Mouse (Mus musculus): ENCODE data around the gene Cyp4b1. TPM values are rescaled to one million over a fixed set of nuclear protein-coding genes. Genes with fewer than 3 reads are reported as not detected.

Gene Cyp4b1
- total RNA-seq, 2 experiments from 2014 or later = 1.6 to 2.5 TPM

Other genes starting within 250 kb of the Cyp4b1 start
- not detected for gene Cyp4a12b, start 236.1 kb downstream of the Cyp4b1 start, total RNA-seq (2021)
- gene Cyp4a30b, start 195.1 kb downstream of the Cyp4b1 start, total RNA-seq (2021) = not detected
- not detected for gene Cyp4a14, start 151.6 kb downstream of the Cyp4b1 start, total RNA-seq (2021)
- gene Cyp4a10, start 129.5 kb downstream of the Cyp4b1 start, total RNA-seq (2021) = not detected
- not detected for gene Cyp4a31, start 84.1 kb downstream of the Cyp4b1 start, total RNA-seq (2021)
- gene Cyp4a32, start 46.8 kb downstream of the Cyp4b1 start, total RNA-seq (2021) = not detected
- 10 to 100 TPM; 44.8 to 46.6 TPM for gene Efcab14, start 90.0 kb upstream of the Cyp4b1 start, total RNA-seq (2021)
- gene Tex38, start 133.3 kb upstream of the Cyp4b1 start, total RNA-seq (2021) = not detected
- gene Atpaf1, start 137.1 kb upstream of the Cyp4b1 start, total RNA-seq (2021) = 10 to 100 TPM; 35.2 to 37.8 TPM
- 1 to 10 TPM; 3.9 TPM for gene Mob3c, start 180.4 kb upstream of the Cyp4b1 start, total RNA-seq (2021)
- gene Mknk1, start 191.5 kb upstream of the Cyp4b1 start, total RNA-seq (2021) = 10 to 100 TPM; 42.8 to 46.9 TPM
- under 1 TPM; 0.26 to 0.55 TPM for gene Kncn, start 236.7 kb upstream of the Cyp4b1 start, total RNA-seq (2021)
- gene 6430628N08Rik, start 242.9 kb upstream of the Cyp4b1 start, total RNA-seq (2021) = not detected